Mouse (Mus musculus): ENCODE measurements around the gene Dkkl1. TPM values are rescaled to one million over a fixed set of nuclear protein-coding genes. Genes with fewer than 3 reads are reported as not detected.

Dkkl1 gene
- polyA plus RNA-seq, 1 experiment from 2014 or later: 2.1 TPM

DNA sequence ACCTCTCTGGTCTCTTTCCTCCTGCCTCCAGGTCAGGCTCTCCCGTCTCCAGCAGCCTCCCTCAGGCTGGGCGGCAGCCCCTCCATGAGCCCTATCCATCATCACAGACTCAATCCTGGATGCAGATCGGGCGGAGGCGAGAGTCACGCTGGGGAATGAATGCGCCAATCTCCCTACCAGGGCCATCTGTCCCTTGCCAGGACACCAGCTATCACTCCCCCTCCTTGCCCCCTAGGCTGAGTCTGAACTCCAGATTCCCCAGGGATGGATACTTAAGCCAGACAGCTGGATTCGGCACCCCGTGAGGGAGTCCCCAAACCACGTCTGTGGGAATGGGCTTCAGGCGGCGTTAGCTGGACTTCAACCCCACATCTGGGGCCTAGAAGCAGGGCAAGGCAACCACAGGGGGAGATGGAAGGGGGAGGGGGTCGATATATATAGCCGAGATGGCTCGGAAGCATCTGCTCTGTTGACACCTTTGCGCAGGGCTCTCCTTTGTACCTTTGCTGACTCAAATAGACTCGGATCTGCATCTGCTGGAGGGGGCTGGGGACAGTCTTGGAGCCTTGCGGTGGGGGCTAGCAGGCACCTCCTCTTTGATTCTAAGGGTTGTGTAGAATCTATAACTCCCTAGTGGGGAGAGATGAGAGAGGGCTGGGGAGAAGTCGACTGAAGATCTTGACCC is 44.0 kb downstream of the Dkkl1 start:
- Histone ChIP-seq H3K4me3 (replicated peaks; ENCODE audit: low read length) (no peak overlapping the region), H3K27ac (ENCODE audit: low read length) (no peak overlapping the region), H3K36me3 (ENCODE audit: control insufficient read depth, insufficient read depth, low read length) (no peaks in the 10 kb centered on the region), H3K4me2 (ENCODE audit: low read depth, low read length) (no peak overlapping the region), H3K9ac (ENCODE audit: low read length) (no peak overlapping the region), H3K9me3 (replicated peaks; ENCODE audit: control insufficient read depth, low read length) (peaks cover 19% of the 10 kb centered on the region), H3K27me3 (ENCODE audit: control insufficient read depth, insufficient read depth, low read length) (peaks cover 75% of the 10 kb centered on the region), H3K4me1 (ENCODE audit: control insufficient read depth, insufficient read depth, low read length) (no peaks in the 10 kb centered on the region)
- WGBS: 4% methylated on average over 19 of the region's 19 CpGs
- no peak for ATAC-seq (ENCODE audit: insufficient read depth, low FRiP score)

DNA sequence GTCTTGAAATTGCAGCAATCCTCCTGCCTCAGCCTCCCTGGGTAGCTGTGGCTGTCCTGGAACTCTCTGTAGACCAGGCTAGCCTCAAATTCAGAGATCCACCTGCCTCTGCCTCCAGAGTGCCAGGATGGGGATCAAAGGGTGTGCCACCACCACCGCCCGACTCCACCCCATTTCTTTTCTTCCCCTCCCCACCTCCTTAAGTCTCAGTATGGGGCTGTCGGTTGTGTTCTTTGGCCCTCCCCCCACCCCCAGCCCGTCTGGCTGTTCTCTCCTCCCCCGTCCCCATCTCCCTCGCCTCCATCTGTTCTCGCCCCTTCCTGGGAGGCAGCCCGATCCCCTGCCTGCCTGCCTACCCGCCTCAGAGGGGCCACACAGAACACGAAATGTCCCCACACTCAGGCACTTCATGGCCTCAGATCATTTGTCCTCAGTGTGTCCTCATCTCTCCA is 45.0 kb downstream of the Dkkl1 start:
- peaks cover 79% of the 10 kb centered on the region for H3K27me3 ChIP-seq (ENCODE audit: control insufficient read depth, insufficient read depth, low read length)
- 26% methylated on average over 9 of the region's 10 CpGs for WGBS
- no peak for ATAC-seq (ENCODE audit: insufficient read depth, low FRiP score)

DNA sequence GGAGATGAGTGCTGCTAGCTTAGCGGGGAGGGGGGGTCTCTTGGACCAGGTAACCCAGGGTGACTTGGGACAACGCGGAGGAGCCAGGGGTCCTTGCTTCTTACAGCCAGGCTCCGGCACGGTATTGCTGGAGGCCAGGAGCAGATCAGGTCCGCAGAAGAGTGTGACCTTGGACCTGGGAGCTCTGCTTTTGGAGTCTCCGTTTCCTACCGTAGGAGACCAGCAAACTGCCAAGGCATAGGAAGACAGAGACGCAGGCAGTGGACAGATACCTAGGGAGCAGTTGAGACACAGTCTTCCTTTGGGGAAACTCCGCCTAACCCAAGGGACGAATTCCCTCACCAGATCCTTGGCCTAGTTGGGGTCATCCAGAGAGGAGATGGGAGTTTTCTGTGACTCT is 46.2 kb downstream of the Dkkl1 start:
- peaks cover 19% of the 10 kb centered on the region for H3K9me3 ChIP-seq (replicated peaks; ENCODE audit: control insufficient read depth, low read length)
- no peak overlapping the region for H3K4me2 ChIP-seq (ENCODE audit: low read depth, low read length)
- H3K27ac ChIP-seq (ENCODE audit: low read length): no peak overlapping the region
- H3K36me3 ChIP-seq (ENCODE audit: control insufficient read depth, insufficient read depth, low read length): no peaks in the 10 kb centered on the region
- no peak overlapping the region for H3K9ac ChIP-seq (ENCODE audit: low read length)
- H3K4me3 ChIP-seq (replicated peaks; ENCODE audit: low read length): no peak overlapping the region
- H3K4me1 ChIP-seq (ENCODE audit: control insufficient read depth, insufficient read depth, low read length): peaks cover 3% of the 10 kb centered on the region; the same call in 1 of the 2 replicates
- WGBS: 48% methylated on average over 11 of the region's 11 CpGs
- ATAC-seq (ENCODE audit: insufficient read depth, low FRiP score): no peak
- H3K27me3 ChIP-seq (ENCODE audit: control insufficient read depth, insufficient read depth, low read length): peaks cover 74% of the 10 kb centered on the region

More for the DNA sequence above, 45.0 kb downstream of the Dkkl1 start:
- Histone ChIP-seq H3K36me3 (ENCODE audit: control insufficient read depth, insufficient read depth, low read length) (no peaks in the 10 kb centered on the region), H3K4me2 (ENCODE audit: low read depth, low read length) (no peak overlapping the region), H3K4me3 (replicated peaks; ENCODE audit: low read length) (no peak overlapping the region), H3K27ac (ENCODE audit: low read length) (no peak overlapping the region), H3K9me3 (replicated peaks; ENCODE audit: control insufficient read depth, low read length) (peaks cover 19% of the 10 kb centered on the region), H3K4me1 (ENCODE audit: control insufficient read depth, insufficient read depth, low read length) (peaks cover 3% of the 10 kb centered on the region; the same call in 1 of the 2 replicates), H3K9ac (ENCODE audit: low read length) (no peak overlapping the region)

DNA sequence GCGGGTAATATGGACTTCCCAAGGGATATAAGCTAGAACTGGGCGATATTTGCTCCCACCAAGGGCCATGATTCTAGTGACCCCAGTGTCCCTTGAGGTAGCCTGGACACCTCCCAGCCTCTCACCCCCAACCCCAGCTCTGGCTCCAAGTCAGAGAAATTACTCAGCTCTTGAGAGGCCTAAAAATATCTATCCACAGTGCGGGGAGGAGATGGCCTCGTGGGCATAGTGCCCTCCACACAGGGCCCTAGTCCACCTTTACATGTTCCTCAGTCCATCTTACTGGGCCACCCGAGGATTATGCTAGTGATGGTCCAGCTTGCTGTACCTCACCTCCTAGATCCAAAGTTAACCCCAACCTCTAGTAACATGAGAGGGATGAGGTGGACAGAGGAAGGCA is 47.1 kb downstream of the Dkkl1 start:
- no peak overlapping the region for H3K9ac ChIP-seq (ENCODE audit: low read length)
- no peak overlapping the region for H3K27ac ChIP-seq (ENCODE audit: low read length)
- no peak overlapping the region for H3K4me2 ChIP-seq (ENCODE audit: low read depth, low read length)
- ATAC-seq (ENCODE audit: insufficient read depth, low FRiP score): no peak
- H3K4me3 ChIP-seq (replicated peaks; ENCODE audit: low read length): no peak overlapping the region
- H3K9me3 ChIP-seq (replicated peaks; ENCODE audit: control insufficient read depth, low read length): peaks cover 13% of the 10 kb centered on the region
- peaks cover 68% of the 10 kb centered on the region for H3K27me3 ChIP-seq (ENCODE audit: control insufficient read depth, insufficient read depth, low read length)
- WGBS: 67% methylated on average over 5 of the region's 5 CpGs
- H3K4me1 ChIP-seq (ENCODE audit: control insufficient read depth, insufficient read depth, low read length): peaks cover 3% of the 10 kb centered on the region; the same call in 1 of the 2 replicates
- H3K36me3 ChIP-seq (ENCODE audit: control insufficient read depth, insufficient read depth, low read length): no peaks in the 10 kb centered on the region

DNA sequence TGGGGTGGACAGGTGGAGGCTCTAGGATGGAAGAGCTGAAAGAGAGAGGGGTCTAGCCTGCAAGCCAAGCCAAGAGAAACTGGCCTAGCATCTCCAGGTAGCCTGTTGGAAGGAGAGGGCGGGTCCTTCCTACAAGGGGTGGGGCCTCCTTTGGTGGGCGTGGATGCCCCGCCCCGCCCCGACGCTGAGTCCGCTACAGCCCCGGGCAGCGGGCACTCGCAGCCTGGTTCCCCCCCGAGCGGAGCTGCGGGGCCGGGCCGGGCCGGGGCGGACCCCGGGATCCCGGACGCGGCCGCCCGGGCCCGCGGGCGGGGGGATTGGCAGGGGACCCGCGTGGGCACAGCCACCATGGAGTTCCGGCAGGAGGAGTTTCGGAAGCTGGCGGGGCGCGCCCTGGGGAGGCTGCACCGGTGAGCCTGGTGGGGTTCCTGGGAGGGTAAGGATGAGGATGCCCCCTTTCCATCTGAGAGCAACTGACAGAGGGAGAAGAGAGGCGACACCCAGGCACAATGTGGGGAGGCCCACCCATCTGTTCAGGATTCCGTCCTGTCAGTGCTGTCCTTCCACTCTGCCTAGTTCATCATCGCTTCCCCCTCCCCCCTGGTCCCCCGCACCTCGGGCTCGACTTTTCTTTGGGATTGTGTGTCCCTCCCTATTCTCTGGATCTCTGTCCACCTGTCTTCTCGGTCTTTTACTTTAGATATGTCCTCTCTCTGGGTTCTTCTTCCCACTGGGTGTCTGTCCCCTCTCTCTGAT is 48.0 kb downstream of the Dkkl1 start, which contains the start of gene Slc17a7:
Gene Slc17a7, plus strand, starts transcription at position 215 of the 756 bp plus-strand sequence.
- Histone ChIP-seq H3K9me3 (replicated peaks; ENCODE audit: control insufficient read depth, low read length) (peaks cover 4% of the 10 kb centered on the region; the same call in 1 of the 2 replicates), H3K4me3 (replicated peaks; ENCODE audit: low read length) (peak within 1 kb of the TSS; percentile 50), H3K27ac (ENCODE audit: low read length) (no peak within 1 kb of the TSS), H3K27me3 (ENCODE audit: control insufficient read depth, insufficient read depth, low read length) (peaks cover 59% of the 10 kb centered on the region), H3K36me3 (ENCODE audit: control insufficient read depth, insufficient read depth, low read length) (no peaks in the 10 kb centered on the region), H3K9ac (ENCODE audit: low read length) (peak within 1 kb of the TSS; percentile 72), H3K4me1 (ENCODE audit: control insufficient read depth, insufficient read depth, low read length) (peaks cover 3% of the 10 kb centered on the region; the same call in 1 of the 2 replicates), H3K4me2 (ENCODE audit: low read depth, low read length) (peak within 1 kb of the TSS; percentile 76)
- no peak; the same call in 1 of the 2 replicates for ATAC-seq (ENCODE audit: insufficient read depth, low FRiP score)
- WGBS: 2% methylated on average over 40 of the region's 41 CpGs

DNA sequence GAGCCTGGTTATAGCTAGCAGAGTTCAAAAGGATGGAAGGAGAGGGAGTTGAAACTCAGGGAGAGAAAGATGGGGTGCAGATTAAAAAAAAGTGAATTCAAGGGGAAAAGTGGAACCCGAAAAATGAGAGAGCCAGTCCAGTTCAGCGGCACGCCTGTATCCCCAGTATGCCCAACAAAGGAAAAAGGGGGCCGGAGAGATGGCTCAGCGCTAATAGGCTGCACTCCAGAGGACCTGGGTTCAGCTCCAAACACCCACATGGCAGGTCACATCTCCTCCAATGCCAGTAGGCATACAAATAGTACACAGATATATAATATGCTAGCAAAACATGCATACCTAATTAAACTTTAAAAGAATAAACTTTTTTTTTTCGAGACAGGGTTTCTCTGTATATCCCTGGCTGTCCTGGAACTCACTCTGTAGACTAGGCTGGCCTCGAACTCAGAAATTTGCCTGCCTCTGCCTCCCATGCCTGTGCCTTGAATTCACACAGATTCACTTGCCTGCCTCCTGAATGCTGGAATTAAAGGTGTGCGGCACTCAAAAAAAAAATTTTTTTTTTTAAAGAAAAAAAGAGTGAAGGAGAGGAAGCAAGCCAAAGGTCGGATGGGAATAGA is 48.8 kb downstream of the Dkkl1 start:
- no peak overlapping the region for H3K27ac ChIP-seq (ENCODE audit: low read length)
- no peak overlapping the region for H3K4me2 ChIP-seq (ENCODE audit: low read depth, low read length)
- no peaks in the 10 kb centered on the region for H3K9me3 ChIP-seq (replicated peaks; ENCODE audit: control insufficient read depth, low read length)
- no peak overlapping the region; the same call in 1 of the 2 replicates for H3K4me3 ChIP-seq (replicated peaks; ENCODE audit: low read length)
- H3K9ac ChIP-seq (ENCODE audit: low read length): no peak overlapping the region
- no peak for ATAC-seq (ENCODE audit: insufficient read depth, low FRiP score)
- 76% methylated on average over 9 of the region's 9 CpGs for WGBS
- H3K4me1 ChIP-seq (ENCODE audit: control insufficient read depth, insufficient read depth, low read length): peaks cover 3% of the 10 kb centered on the region; the same call in 1 of the 2 replicates
- H3K27me3 ChIP-seq (ENCODE audit: control insufficient read depth, insufficient read depth, low read length): peaks cover 51% of the 10 kb centered on the region
- no peaks in the 10 kb centered on the region for H3K36me3 ChIP-seq (ENCODE audit: control insufficient read depth, insufficient read depth, low read length)

DNA sequence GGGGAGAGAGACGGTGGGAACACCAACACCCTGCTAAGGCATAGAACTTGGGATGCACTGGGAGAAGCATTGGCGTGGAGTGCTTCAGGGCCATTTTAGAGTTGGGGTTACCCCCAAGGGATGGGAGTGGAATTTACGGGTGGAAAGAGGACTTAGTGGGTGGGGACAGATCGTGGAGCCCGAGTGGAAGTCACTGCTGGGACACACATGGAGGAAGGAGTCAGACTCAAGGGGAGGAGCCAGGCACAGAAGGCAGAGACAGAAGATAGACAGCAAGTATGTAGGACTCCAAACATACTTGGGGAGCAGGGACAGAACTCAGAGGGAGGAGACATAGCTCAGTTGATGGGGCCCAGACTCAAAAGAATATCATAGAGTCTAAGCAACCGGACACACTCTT is 49.4 kb downstream of the Dkkl1 start:
- no peak for ATAC-seq (ENCODE audit: insufficient read depth, low FRiP score)
- H3K27me3 ChIP-seq (ENCODE audit: control insufficient read depth, insufficient read depth, low read length): peaks cover 46% of the 10 kb centered on the region

DNA sequence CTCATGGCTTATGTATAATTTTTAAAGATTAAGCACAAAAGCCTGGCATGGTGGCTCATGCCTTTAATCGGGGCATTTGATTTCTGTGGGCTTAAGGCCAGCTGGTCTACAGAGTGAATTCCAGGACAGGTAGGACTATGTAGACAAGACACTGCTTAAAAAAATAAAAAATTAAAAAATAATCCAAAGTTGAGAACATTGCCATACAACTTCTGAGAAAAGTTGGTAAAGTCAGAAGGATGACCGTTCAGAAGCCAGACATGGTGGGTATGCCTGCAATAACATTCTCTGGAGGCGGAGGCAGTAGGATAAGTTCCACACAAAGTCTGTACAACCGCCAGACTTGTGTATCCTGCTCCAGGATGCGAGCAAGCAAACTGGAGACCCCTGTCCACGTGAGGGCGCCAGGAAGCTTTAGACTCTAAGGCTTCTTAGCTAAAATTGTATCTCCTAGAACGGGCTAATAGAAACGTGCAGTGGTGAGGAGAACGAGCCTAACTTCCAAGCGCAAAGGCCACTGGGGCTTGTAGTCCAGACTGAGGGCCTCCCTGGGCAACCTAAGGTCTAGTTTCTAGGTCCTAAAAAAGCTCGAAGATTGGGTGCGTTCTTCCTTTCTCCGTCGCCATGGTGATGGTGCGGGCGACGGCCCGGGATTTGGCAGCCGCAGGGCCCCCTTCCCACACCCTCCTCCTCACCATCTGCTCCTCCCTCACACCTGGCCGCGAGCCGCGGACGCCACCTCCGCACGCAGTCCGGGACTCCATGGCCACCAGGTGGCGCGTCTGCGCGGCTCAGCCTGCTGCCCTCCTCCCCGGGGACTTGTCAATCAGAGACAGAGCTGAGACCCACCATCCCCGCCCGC is 50.1 kb downstream of the Dkkl1 start:
- Histone ChIP-seq H3K4me1 (ENCODE audit: control insufficient read depth, insufficient read depth, low read length) (peaks cover 3% of the 10 kb centered on the region; the same call in 1 of the 2 replicates), H3K9ac (ENCODE audit: low read length) (peak overlapping the region; percentile 57), H3K27me3 (ENCODE audit: control insufficient read depth, insufficient read depth, low read length) (peaks cover 40% of the 10 kb centered on the region), H3K27ac (ENCODE audit: low read length) (peak overlapping the region; percentile 23; the same call in 1 of the 2 replicates), H3K4me2 (ENCODE audit: low read depth, low read length) (peak overlapping the region; percentile 68), H3K4me3 (replicated peaks; ENCODE audit: low read length) (peak overlapping the region; percentile 46), H3K9me3 (replicated peaks; ENCODE audit: control insufficient read depth, low read length) (no peaks in the 10 kb centered on the region), H3K36me3 (ENCODE audit: control insufficient read depth, insufficient read depth, low read length) (no peaks in the 10 kb centered on the region)
- WGBS: 4% methylated on average over 35 of the region's 35 CpGs
- peak; percentile 88 for ATAC-seq (ENCODE audit: insufficient read depth, low FRiP score)

More for the DNA sequence above, 49.4 kb downstream of the Dkkl1 start:
- peak overlapping the region; percentile 57 for H3K9ac ChIP-seq (ENCODE audit: low read length)
- H3K4me3 ChIP-seq (replicated peaks; ENCODE audit: low read length): peak overlapping the region; percentile 46
- H3K27ac ChIP-seq (ENCODE audit: low read length): no peak overlapping the region
- H3K4me1 ChIP-seq (ENCODE audit: control insufficient read depth, insufficient read depth, low read length): peaks cover 3% of the 10 kb centered on the region; the same call in 1 of the 2 replicates
- no peaks in the 10 kb centered on the region for H3K36me3 ChIP-seq (ENCODE audit: control insufficient read depth, insufficient read depth, low read length)
- peak overlapping the region; percentile 68 for H3K4me2 ChIP-seq (ENCODE audit: low read depth, low read length)
- no peaks in the 10 kb centered on the region for H3K9me3 ChIP-seq (replicated peaks; ENCODE audit: control insufficient read depth, low read length)
- whole genome bisulfite sequencing: 24% methylated on average over 6 of the region's 6 CpGs

Data from stomach, embryonic 16.5 days (tissue).